Mouse (Mus musculus) liver, adult (tissue): Measurements from ENCODE around the gene Ankrd39.

Experiments
- GATA4 ChIP-seq: IDR thresholded peaks from 2 replicates; pipeline ENCODE4 v1.6.1; 2014; ENCODE audit warnings: mild to moderate bottlenecking, low read length; ENCODE audit not compliant: insufficient replicate concordance

Gene Ankrd39

GRCm38 (mm10) chr1:36492416-36493139 lies 54.7 kb downstream of the Ankrd39 start:
- TF ChIP-seq GATA4 = no peak

DNA sequence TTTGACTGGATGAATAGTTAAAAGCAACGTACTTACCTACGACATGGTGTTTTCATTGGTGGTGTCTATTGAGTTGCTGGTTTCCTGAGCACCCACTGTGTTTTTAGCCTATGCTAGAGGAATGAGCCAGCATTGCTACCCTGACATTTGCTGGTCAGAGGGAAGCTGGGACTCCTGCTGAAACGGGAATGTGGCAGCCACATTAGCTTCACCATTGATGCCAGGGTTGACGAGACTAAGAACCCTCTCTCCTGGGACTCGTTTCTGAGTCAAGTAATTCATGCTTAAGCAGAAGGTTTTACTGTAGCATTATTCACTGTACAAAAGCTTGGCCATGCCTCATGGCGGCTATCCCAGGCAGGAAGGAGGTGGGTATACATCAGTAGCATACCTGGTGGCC lies 57.6 kb downstream of the Ankrd39 start:
- TF ChIP-seq GATA4 = no peak
